Comparison of ENCODE assay signal across 26 mouse cellular contexts in genomic region chr9:28744771-28745170, GRCm38 (mm10).
A peak's percentile ranks its signal among the peaks of the same experiment; 100 is the strongest.
DNase-seq lines count a peak whose midpoint lies in the region; ATAC-seq and TF ChIP-seq lines count a peak whose summit lies in the region.
"Had no signal": no experiment of that assay in that cellular context is flagged by ENCODE, and none has a peak within 500 bp of the region (broad histone marks: within the 10 kb centered on the region; RNA-seq: fewer than 3 reads in every experiment).

No protein-coding gene starts in this region.

- WGBS in midbrain, postnatal 0 days = 82% methylated on average over 3 of the region's 3 CpGs
- 80% methylated on average over 3 of the region's 3 CpGs for WGBS in midbrain, embryonic 16.5 days
- 78% methylated on average over 3 of the region's 3 CpGs for WGBS in thymus, adult 2 months

- no peak overlapping the region for H3K4me3 ChIP-seq in midbrain, postnatal 0 days (ENCODE audit: low read depth, low read length)
- no peak overlapping the region for H3K4me3 ChIP-seq in midbrain, embryonic 16.5 days (ENCODE audit: low read depth, low read length)
- H3K4me3 ChIP-seq in thymus, adult 2 months (ENCODE audit: control insufficient read depth, insufficient read depth, low read length) = no peak overlapping the region
- H3K4me3 ChIP-seq: forebrain, embryonic 12.5 days; heart, embryonic 15.5 days; limb, embryonic 15.5 days; lung, embryonic 15.5 days; megakaryocyte, embryonic 14.5 days; midbrain, embryonic 13.5 days; myocyte; neural tube, embryonic 13.5 days had no signal

- DNase-seq in midbrain, postnatal 0 days (ENCODE audit: low spot score) = peak; percentile 15
- DNase-seq in cerebellum, adult 11-12 months = peak; percentile 66
- DNase-seq in cerebellum, adult 9-10 months = peak; percentile 79
- peak; percentile 37 for DNase-seq in fat pad, adult 2 months (ENCODE audit: extremely low read depth, low read depth, low spot score)
- DNase-seq in spleen, adult 18-20 months = no peak
- no peak for DNase-seq in thymus, adult 2 months
- DNase-seq: adrenal gland, adult 8-10 months; gastrocnemius, postnatal 36 days; kidney, adult 9 months; kidney, postnatal 4 days; lung, postnatal 36 days; thymus, adult 18-20 months; thymus, postnatal 4 days had no signal

- TF ChIP-seq POLR2A in thymus, adult 2 months (IDR thresholded peaks at IDR 0.05; ENCODE audit: control insufficient read depth, extremely low read depth, insufficient read depth, low read length, poor library complexity) = no peak

- H3K27ac ChIP-seq in midbrain, postnatal 0 days (ENCODE audit: low read depth, low read length) = no peak overlapping the region
- no peak overlapping the region for H3K27ac ChIP-seq in midbrain, embryonic 16.5 days (ENCODE audit: low read length)
- no peak overlapping the region for H3K27ac ChIP-seq in thymus, adult 2 months (ENCODE audit: control insufficient read depth, insufficient read depth, low read length)
- H3K27ac ChIP-seq: forebrain, embryonic 12.5 days; heart, embryonic 15.5 days; limb, embryonic 15.5 days; liver, embryonic 14.5 days; lung, embryonic 15.5 days; midbrain, embryonic 13.5 days; neural tube, embryonic 13.5 days had no signal

- no peak overlapping the region for H3K4me2 ChIP-seq in midbrain, postnatal 0 days (ENCODE audit: low read depth, low read length, poor library complexity, severe bottlenecking)
- H3K4me2 ChIP-seq in midbrain, embryonic 16.5 days (ENCODE audit: low read length) = no peak overlapping the region
- H3K4me2 ChIP-seq: forebrain, embryonic 12.5 days; heart, embryonic 15.5 days; limb, embryonic 15.5 days; lung, embryonic 15.5 days; midbrain, embryonic 13.5 days; neural tube, embryonic 13.5 days had no signal

- no peak for ATAC-seq in midbrain, postnatal 0 days (ENCODE audit: low FRiP score)
- ATAC-seq in midbrain, embryonic 16.5 days = no peak
- ATAC-seq: activated CD4-positive, CD25-positive, alpha-beta regulatory T cell, adult 4 months; hindbrain, embryonic 16.5 days; intestine, embryonic 16.5 days; midbrain, embryonic 13.5 days had no signal

- no peaks in the 10 kb centered on the region for H3K9me3 ChIP-seq in midbrain, postnatal 0 days (ENCODE audit: low read length)
- no peaks in the 10 kb centered on the region for H3K9me3 ChIP-seq in midbrain, embryonic 16.5 days (replicated peaks; ENCODE audit: control insufficient read depth, low read length, poor library complexity, severe bottlenecking)
- H3K9me3 ChIP-seq: forebrain, embryonic 12.5 days; heart, embryonic 15.5 days; limb, embryonic 15.5 days; lung, embryonic 15.5 days; megakaryocyte, embryonic 14.5 days; midbrain, embryonic 13.5 days; neural tube, embryonic 13.5 days had no signal

- H3K27me3 ChIP-seq in midbrain, postnatal 0 days (ENCODE audit: insufficient read depth, low read length) = no peaks in the 10 kb centered on the region
- no peaks in the 10 kb centered on the region for H3K27me3 ChIP-seq in midbrain, embryonic 16.5 days (ENCODE audit: control insufficient read depth, insufficient read depth, low read depth, low read length)
- H3K27me3 ChIP-seq in thymus, adult 2 months (ENCODE audit: control insufficient read depth, insufficient read depth, low read length) = no peaks in the 10 kb centered on the region
- H3K27me3 ChIP-seq: forebrain, embryonic 12.5 days; heart, embryonic 15.5 days; limb, embryonic 15.5 days; lung, embryonic 15.5 days; megakaryocyte, embryonic 14.5 days; midbrain, embryonic 13.5 days; neural tube, embryonic 13.5 days had no signal

- H3K36me3 ChIP-seq in midbrain, postnatal 0 days (ENCODE audit: insufficient read depth, low read length) = no peaks in the 10 kb centered on the region
- no peaks in the 10 kb centered on the region for H3K36me3 ChIP-seq in midbrain, embryonic 16.5 days (ENCODE audit: control insufficient read depth, insufficient read depth, low read length)
- no peaks in the 10 kb centered on the region for H3K36me3 ChIP-seq in thymus, adult 2 months (ENCODE audit: control insufficient read depth, insufficient read depth, low read length)
- H3K36me3 ChIP-seq: forebrain, embryonic 12.5 days; heart, embryonic 15.5 days; limb, embryonic 15.5 days; lung, embryonic 15.5 days; midbrain, embryonic 13.5 days; neural tube, embryonic 13.5 days had no signal

- no peak overlapping the region for H3K9ac ChIP-seq in midbrain, postnatal 0 days (replicated peaks; ENCODE audit: low read length, poor library complexity, severe bottlenecking)
- H3K9ac ChIP-seq in midbrain, embryonic 16.5 days (ENCODE audit: low read depth, low read length) = no peak overlapping the region
- H3K9ac ChIP-seq: forebrain, embryonic 12.5 days; heart, embryonic 15.5 days; limb, embryonic 15.5 days; liver, embryonic 14.5 days; lung, embryonic 15.5 days; midbrain, embryonic 13.5 days; neural tube, embryonic 13.5 days had no signal

- no peaks in the 10 kb centered on the region for H3K4me1 ChIP-seq in midbrain, postnatal 0 days (ENCODE audit: insufficient read depth, low read length)
- no peaks in the 10 kb centered on the region for H3K4me1 ChIP-seq in midbrain, embryonic 16.5 days (ENCODE audit: control insufficient read depth, insufficient read depth, low read length)
- H3K4me1 ChIP-seq in thymus, adult 2 months (replicated peaks; ENCODE audit: control insufficient read depth, insufficient read depth, low read length) = no peaks in the 10 kb centered on the region
- H3K4me1 ChIP-seq: forebrain, embryonic 12.5 days; limb, embryonic 15.5 days; lung, embryonic 15.5 days; megakaryocyte, embryonic 14.5 days; midbrain, embryonic 13.5 days; neural tube, embryonic 13.5 days had no signal

- no peak for TF ChIP-seq CTCF in midbrain, postnatal 0 days (IDR thresholded peaks at IDR 0.05)
- no peak for TF ChIP-seq CTCF in thymus, adult 2 months (IDR thresholded peaks at IDR 0.05; ENCODE audit: borderline replicate concordance, control insufficient read depth, extremely low read depth, insufficient read depth, low read length, poor library complexity)

Comparison
In these comparisons a context has a peak if more than half of its experiments do, and no peak if none do; other contexts are left out.
1. DNase-seq: peak in midbrain, postnatal 0 days (single experiment), cerebellum, adult 11-12 months (single experiment), cerebellum, adult 9-10 months (single experiment) and fat pad, adult 2 months (single experiment); none in spleen, adult 18-20 months (0 of 2) and thymus, adult 2 months (single experiment).